Mouse (Mus musculus): ENCODE results near the gene Fbxw9. TPM values are rescaled to one million over a fixed set of nuclear protein-coding genes. Genes with fewer than 3 reads are reported as not detected.
A peak's percentile ranks its signal among the peaks of the same experiment; 100 is the strongest.

Fbxw9 gene
- polyA plus RNA-seq, 1 experiment, result 32.6 TPM

DNA sequence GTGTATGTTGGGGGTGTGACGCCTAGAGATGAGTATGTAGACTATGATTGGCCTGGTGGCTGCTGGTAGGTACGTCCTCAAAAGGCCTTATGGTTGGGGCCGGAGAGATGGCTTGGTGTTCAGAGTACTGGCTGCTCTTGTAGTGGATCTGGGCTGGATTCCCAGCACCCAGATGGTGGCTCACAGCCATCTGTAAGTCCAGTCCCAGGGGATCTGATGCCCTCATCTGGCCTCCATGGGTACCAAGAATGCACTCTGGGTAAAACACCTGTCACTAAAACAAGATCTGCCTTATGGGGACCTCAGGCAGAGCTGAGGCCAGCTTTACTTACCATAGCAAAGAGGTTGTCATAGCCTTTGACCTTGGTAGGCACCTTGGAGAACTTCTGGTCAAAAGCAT lies 36.0 kb upstream of the Fbxw9 start:
- H3K36me3 ChIP-seq (ENCODE audit: control insufficient read depth, insufficient read depth, low read length), result no peaks in the 10 kb centered on the region; the same call in 1 of the 2 replicates
- 93% methylated on average over 3 of the region's 3 CpGs for WGBS
- H3K4me3 ChIP-seq (ENCODE audit: insufficient read depth, low read depth, low read length), result 0 out of 2 replicates have a peak overlapping the region, but pooled peaks have one; percentile 96

DNA sequence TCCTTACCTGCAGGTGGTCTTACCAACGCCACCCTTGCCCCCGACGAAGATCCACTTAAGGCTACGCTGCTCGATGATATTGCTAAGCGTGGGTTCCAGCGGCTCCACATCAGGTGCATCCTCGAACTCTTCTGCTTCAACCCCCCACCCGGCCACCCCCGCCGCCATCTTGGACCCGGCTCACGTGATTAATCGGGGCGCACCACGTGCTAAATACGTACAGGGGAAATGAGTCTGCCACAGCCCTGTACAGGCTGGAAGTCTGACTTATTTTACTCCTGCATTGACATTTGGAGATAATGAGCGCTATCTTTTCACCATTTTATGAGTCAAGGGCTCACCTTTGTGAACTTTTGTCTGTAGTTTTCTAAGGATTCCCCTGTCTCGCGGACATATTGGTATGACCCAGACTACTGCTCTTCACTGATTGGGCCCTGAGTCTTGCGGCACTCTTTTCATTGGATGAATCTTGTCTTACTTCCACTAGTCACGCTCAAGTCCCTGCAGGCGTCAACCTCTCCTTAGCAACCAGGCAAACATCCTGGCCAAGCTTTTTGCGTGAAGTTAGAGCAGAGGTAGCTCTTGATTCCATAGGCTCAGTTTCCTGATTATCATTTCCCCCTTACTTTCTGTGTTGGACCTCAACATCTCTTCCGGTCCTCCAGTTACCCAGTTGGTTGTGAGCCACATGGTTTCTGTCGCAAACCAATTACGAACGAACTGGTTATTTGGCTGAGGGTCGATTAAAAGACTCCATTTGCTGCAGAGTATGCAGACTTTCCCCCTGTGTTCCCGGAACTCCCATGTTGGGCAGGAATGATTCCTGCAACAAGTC lies 34.5 kb upstream of the Fbxw9 start, which contains the start of gene Asna1:
Gene Asna1, minus strand, starts transcription at position 184 of the 835 bp plus-strand sequence.
- Histone ChIP-seq H3K27me3 (replicated peaks; ENCODE audit: control insufficient read depth, insufficient read depth, low read length) (no peaks in the 10 kb centered on the region), H3K27ac (ENCODE audit: insufficient read depth, low read depth, low read length) (peak within 1 kb of the TSS; percentile 97), H3K4me3 (ENCODE audit: insufficient read depth, low read depth, low read length) (peak within 1 kb of the TSS; percentile 96), H3K4me1 (ENCODE audit: control insufficient read depth, insufficient read depth, low read length) (peaks cover 23% of the 10 kb centered on the region), H3K36me3 (ENCODE audit: control insufficient read depth, insufficient read depth, low read length) (no peaks in the 10 kb centered on the region; the same call in 1 of the 2 replicates)
- DNase-seq, result peak; percentile 95
- 2% methylated on average over 30 of the region's 30 CpGs for WGBS
- no peak for TF ChIP-seq CTCF (conservative IDR thresholded peaks at IDR 0.05; ENCODE audit: insufficient read depth, insufficient read length, low read depth, low read length)
- TF ChIP-seq POLR2A (IDR thresholded peaks at IDR 0.05; ENCODE audit: low read depth, low read length), result peak; percentile 25

More for the DNA sequence above, 36.0 kb upstream of the Fbxw9 start:
- TF ChIP-seq POLR2A (IDR thresholded peaks at IDR 0.05; ENCODE audit: low read depth, low read length) (no peak), CTCF (conservative IDR thresholded peaks at IDR 0.05; ENCODE audit: insufficient read depth, insufficient read length, low read depth, low read length) (no peak)
- H3K4me1 ChIP-seq (ENCODE audit: control insufficient read depth, insufficient read depth, low read length), result peaks cover 19% of the 10 kb centered on the region
- no peak for DNase-seq
- H3K27me3 ChIP-seq (replicated peaks; ENCODE audit: control insufficient read depth, insufficient read depth, low read length), result no peaks in the 10 kb centered on the region
- H3K27ac ChIP-seq (ENCODE audit: insufficient read depth, low read depth, low read length), result no peak overlapping the region

DNA sequence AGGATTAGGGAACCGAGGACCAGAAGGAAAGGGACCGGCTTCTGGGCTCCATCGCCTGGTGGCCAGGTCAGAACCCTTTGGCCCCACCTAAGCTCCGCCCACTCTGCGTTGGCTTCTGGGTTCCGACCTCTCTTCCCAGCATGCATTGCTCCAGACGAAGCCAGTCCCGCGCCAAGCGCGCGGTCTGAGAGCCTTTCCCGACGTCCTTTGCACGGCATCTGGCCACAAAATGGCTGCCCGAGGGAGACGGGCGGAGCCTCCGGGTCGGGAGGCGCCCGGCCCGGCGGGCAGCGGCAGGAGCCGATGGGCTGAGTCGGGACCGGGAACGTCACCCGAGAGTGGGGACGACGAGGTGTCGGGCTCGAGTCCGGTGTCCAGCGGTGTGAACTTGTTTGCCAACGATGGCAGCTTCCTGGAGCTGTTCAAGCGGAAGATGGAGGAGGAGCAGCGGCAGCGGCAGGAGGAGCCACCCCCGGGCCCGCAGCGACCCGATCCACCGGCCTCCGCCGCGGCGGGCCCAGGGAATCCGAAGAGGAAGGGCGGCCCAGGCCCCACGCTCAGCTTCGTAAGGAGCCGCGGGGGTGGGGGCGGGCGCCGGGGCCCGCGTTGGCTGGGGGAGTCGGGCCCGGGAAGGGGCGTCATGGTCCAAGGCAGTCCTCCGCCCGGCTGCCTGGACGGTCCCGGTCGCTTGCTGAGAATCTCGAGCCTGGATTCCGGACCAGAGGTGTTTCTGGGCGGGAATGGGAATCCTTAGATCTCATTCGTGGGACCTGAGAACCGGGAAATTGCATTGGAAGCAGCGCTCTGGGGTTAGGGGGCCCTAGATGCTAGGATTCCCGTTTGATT lies 33.0 kb upstream of the Fbxw9 start, which contains the start of gene Trir:
Gene Trir, plus strand, starts transcription at position 154 of the 846 bp plus-strand sequence.
- H3K27ac ChIP-seq (ENCODE audit: insufficient read depth, low read depth, low read length), result peak within 1 kb of the TSS; percentile 95
- WGBS, result under 1% methylated on average over 73 of the region's 75 CpGs
- H3K27me3 ChIP-seq (replicated peaks; ENCODE audit: control insufficient read depth, insufficient read depth, low read length), result no peaks in the 10 kb centered on the region
- TF ChIP-seq CTCF (conservative IDR thresholded peaks at IDR 0.05; ENCODE audit: insufficient read depth, insufficient read length, low read depth, low read length), result 0 out of 2 replicates have a peak, but pooled peaks have one; percentile 11
- peak; percentile 84 for TF ChIP-seq POLR2A (IDR thresholded peaks at IDR 0.05; ENCODE audit: low read depth, low read length)
- no peaks in the 10 kb centered on the region; the same call in 1 of the 2 replicates for H3K36me3 ChIP-seq (ENCODE audit: control insufficient read depth, insufficient read depth, low read length)
- H3K4me1 ChIP-seq (ENCODE audit: control insufficient read depth, insufficient read depth, low read length), result peaks cover 29% of the 10 kb centered on the region
- peak within 1 kb of the TSS; percentile 91 for H3K4me3 ChIP-seq (ENCODE audit: insufficient read depth, low read depth, low read length)
- peak; percentile 99 for DNase-seq

DNA sequence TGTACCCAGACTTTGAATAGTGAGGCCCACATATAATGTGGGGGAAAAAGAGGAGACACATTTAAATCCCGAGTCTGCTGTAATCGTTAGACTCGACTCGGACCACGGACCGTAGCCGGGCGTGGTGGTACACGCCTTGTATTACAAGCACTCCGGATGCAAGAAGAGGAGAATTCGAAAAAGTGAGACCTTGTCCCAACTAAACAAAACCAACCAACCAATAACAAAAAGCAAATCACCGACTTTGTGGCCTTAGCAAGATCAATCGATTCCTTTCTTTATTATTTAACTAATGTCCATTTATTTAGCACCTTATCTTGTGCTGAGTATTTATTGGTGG lies 32.4 kb upstream of the Fbxw9 start:
- Histone ChIP-seq H3K27me3 (replicated peaks; ENCODE audit: control insufficient read depth, insufficient read depth, low read length) (no peaks in the 10 kb centered on the region), H3K27ac (ENCODE audit: insufficient read depth, low read depth, low read length) (peak overlapping the region; percentile 48; the same call in 1 of the 2 replicates), H3K4me1 (ENCODE audit: control insufficient read depth, insufficient read depth, low read length) (peaks cover 32% of the 10 kb centered on the region), H3K36me3 (ENCODE audit: control insufficient read depth, insufficient read depth, low read length) (no peaks in the 10 kb centered on the region; the same call in 1 of the 2 replicates), H3K4me3 (ENCODE audit: insufficient read depth, low read depth, low read length) (peak overlapping the region; percentile 91)
- TF ChIP-seq CTCF (conservative IDR thresholded peaks at IDR 0.05; ENCODE audit: insufficient read depth, insufficient read length, low read depth, low read length), result no peak
- no peak for TF ChIP-seq POLR2A (IDR thresholded peaks at IDR 0.05; ENCODE audit: low read depth, low read length)
- under 1% methylated on average over 13 of the region's 13 CpGs for WGBS
- no peak for DNase-seq

DNA sequence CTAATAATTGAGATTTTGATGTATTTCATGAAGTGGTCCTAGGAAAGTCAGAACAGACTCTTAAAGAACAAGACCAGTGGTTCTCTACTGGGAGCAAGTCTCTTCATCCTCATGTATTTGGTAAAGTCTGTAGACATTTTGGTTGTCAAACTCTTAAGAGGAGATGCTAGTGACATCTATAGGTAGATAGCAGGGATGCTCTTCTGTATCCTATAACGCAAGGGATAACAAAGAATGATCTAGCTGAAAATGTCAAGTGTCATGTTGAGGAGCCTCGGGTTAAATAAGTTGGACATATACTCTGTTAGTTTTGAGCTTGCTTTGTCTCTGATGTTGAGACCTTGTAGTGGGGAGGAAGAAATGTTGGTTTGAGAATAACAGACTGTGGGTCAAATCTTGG lies 31.9 kb upstream of the Fbxw9 start:
- H3K4me3 ChIP-seq (ENCODE audit: insufficient read depth, low read depth, low read length), result no peak overlapping the region; the same call in 1 of the 2 replicates
- no peaks in the 10 kb centered on the region for H3K27me3 ChIP-seq (replicated peaks; ENCODE audit: control insufficient read depth, insufficient read depth, low read length)
- WGBS, result 5% methylated on average over 2 of the region's 2 CpGs
- TF ChIP-seq POLR2A (IDR thresholded peaks at IDR 0.05; ENCODE audit: low read depth, low read length), result no peak
- TF ChIP-seq CTCF (conservative IDR thresholded peaks at IDR 0.05; ENCODE audit: insufficient read depth, insufficient read length, low read depth, low read length), result no peak
- no peak for DNase-seq
- peaks cover 34% of the 10 kb centered on the region for H3K4me1 ChIP-seq (ENCODE audit: control insufficient read depth, insufficient read depth, low read length)
- no peak overlapping the region for H3K27ac ChIP-seq (ENCODE audit: insufficient read depth, low read depth, low read length)
- H3K36me3 ChIP-seq (ENCODE audit: control insufficient read depth, insufficient read depth, low read length), result no peaks in the 10 kb centered on the region; the same call in 1 of the 2 replicates

DNA sequence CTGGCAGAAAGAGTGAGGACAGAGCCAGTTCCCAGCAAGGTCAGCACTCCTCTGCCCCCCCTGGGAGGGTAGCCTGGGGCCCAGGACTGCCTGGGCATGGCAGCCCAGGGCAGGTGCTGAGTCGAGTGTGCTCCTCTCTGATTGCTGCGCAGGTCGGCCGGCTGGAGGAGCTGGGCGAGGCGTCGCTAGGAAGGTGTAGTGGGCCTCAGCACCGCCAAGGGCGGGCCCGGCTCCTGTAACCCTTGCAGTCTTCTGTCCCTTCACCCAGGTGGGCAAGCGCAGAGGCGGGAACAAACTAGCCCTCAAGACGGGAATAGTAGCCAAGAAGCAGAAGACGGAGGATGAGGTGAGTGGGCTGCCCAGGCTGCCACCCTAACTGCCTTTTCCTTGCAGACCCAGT lies 30.6 kb upstream of the Fbxw9 start:
- H3K36me3 ChIP-seq (ENCODE audit: control insufficient read depth, insufficient read depth, low read length), result no peaks in the 10 kb centered on the region; the same call in 1 of the 2 replicates
- no peak overlapping the region for H3K27ac ChIP-seq (ENCODE audit: insufficient read depth, low read depth, low read length)
- peaks cover 39% of the 10 kb centered on the region for H3K4me1 ChIP-seq (ENCODE audit: control insufficient read depth, insufficient read depth, low read length)
- TF ChIP-seq CTCF (conservative IDR thresholded peaks at IDR 0.05; ENCODE audit: insufficient read depth, insufficient read length, low read depth, low read length) (no peak), POLR2A (IDR thresholded peaks at IDR 0.05; ENCODE audit: low read depth, low read length) (no peak)
- no peak overlapping the region for H3K4me3 ChIP-seq (ENCODE audit: insufficient read depth, low read depth, low read length)
- no peak for DNase-seq
- no peaks in the 10 kb centered on the region for H3K27me3 ChIP-seq (replicated peaks; ENCODE audit: control insufficient read depth, insufficient read depth, low read length)
- 73% methylated on average over 14 of the region's 14 CpGs for WGBS

Measured in kidney, adult 2 months (tissue).